Mouse (Mus musculus) stomach, postnatal 0 days (tissue): ENCODE data around the gene Ehd2.

Experiments
- CTCF ChIP-seq: IDR thresholded peaks from 2 replicates; pipeline ENCODE4 v1.5.1; 2016; ENCODE audit warnings: antibody characterized with exemption, low read depth, mild to moderate bottlenecking, moderate library complexity
- EP300 ChIP-seq: optimal IDR thresholded peaks from 2 replicates; pipeline ENCODE3; 2016; ENCODE audit warnings: antibody characterized with exemption

GRCm38 (mm10) chr7:15987661-15988356, 20.4 kb upstream of the Ehd2 start:
- TF ChIP-seq CTCF (no peak), EP300 (no peak)
